Comparison of ENCODE assay signal across 16 mouse cellular contexts in genomic region chr17:71299879-71300278, GRCm38 (mm10). TPM values are rescaled to one million over a fixed set of nuclear protein-coding genes. Genes with fewer than 3 reads are reported as not detected.
A peak's percentile ranks its signal among the peaks of the same experiment; 100 is the strongest.
DNase-seq lines count a peak whose midpoint lies in the region; ATAC-seq lines count a peak whose summit lies in the region.
"Had no signal": no experiment of that assay in that cellular context is flagged by ENCODE, and none has a peak within 500 bp of the region (broad histone marks: within the 10 kb centered on the region; RNA-seq: fewer than 3 reads in every experiment).

No protein-coding gene starts in this region.

- DNase-seq in heart, adult 11 months = peak; percentile 97
- DNase-seq in 3134 (ENCODE audit: extremely low read depth, insufficient read length, low spot score) = peak; percentile 63
- DNase-seq in adrenal gland, postnatal 10 days = peak; percentile 29
- DNase-seq in cerebellum, postnatal 10 days = no peak
- DNase-seq in forebrain, embryonic 11.5 days (ENCODE audit: low spot score) = no peak
- no peak for DNase-seq in limb, embryonic 10.5 days (ENCODE audit: low spot score)
- DNase-seq: kidney, postnatal 25 days; thymus, postnatal 14 days had no signal

- no peaks in the 10 kb centered on the region for H3K27me3 ChIP-seq in heart, embryonic 11.5 days (ENCODE audit: control insufficient read depth, insufficient read depth, low read length)
- no peaks in the 10 kb centered on the region for H3K27me3 ChIP-seq in liver, embryonic 15.5 days
- H3K27me3 ChIP-seq in forebrain, embryonic 11.5 days (ENCODE audit: control insufficient read depth, insufficient read depth, low read length) = no peaks in the 10 kb centered on the region
- H3K27me3 ChIP-seq in limb, embryonic 10.5 days (ENCODE audit: low read depth, poor library complexity, severe bottlenecking) = no peaks in the 10 kb centered on the region
- H3K27me3 ChIP-seq: CH12.LX; embryonic facial prominence, embryonic 13.5 days; forebrain, embryonic 15.5 days; lung, embryonic 15.5 days had no signal

- H3K4me2 ChIP-seq in heart, embryonic 11.5 days = no peak overlapping the region
- H3K4me2 ChIP-seq in liver, embryonic 15.5 days = no peak overlapping the region
- no peak overlapping the region for H3K4me2 ChIP-seq in forebrain, embryonic 11.5 days (ENCODE audit: low read depth, low read length, severe bottlenecking)
- H3K4me2 ChIP-seq: embryonic facial prominence, embryonic 13.5 days; forebrain, embryonic 15.5 days; lung, embryonic 15.5 days had no signal

- no peak for ATAC-seq in heart, embryonic 11.5 days (replicated peaks; ENCODE audit: insufficient number of reproducible peaks, low FRiP score, low TSS enrichment)
- ATAC-seq in liver, embryonic 15.5 days (ENCODE audit: insufficient read depth) = peak; percentile 38; the same call in 1 of the 2 replicates
- no peak for ATAC-seq in forebrain, embryonic 11.5 days (replicated peaks; ENCODE audit: low FRiP score)
- ATAC-seq: forebrain, embryonic 15.5 days; inflammation-experienced regulatory T-cells, adult 6 months had no signal

- no peaks in the 10 kb centered on the region for H3K9me3 ChIP-seq in heart, embryonic 11.5 days (replicated peaks; ENCODE audit: control insufficient read depth, low read length)
- H3K9me3 ChIP-seq in liver, embryonic 15.5 days (replicated peaks) = no peaks in the 10 kb centered on the region
- no peaks in the 10 kb centered on the region for H3K9me3 ChIP-seq in forebrain, embryonic 11.5 days (ENCODE audit: control insufficient read depth, low read length)
- H3K9me3 ChIP-seq in limb, embryonic 10.5 days (replicated peaks) = no peaks in the 10 kb centered on the region
- H3K9me3 ChIP-seq: embryonic facial prominence, embryonic 13.5 days; forebrain, embryonic 15.5 days; lung, embryonic 15.5 days had no signal

- H3K9ac ChIP-seq in heart, embryonic 11.5 days (ENCODE audit: low read depth, low read length) = no peak overlapping the region
- H3K9ac ChIP-seq in liver, embryonic 15.5 days = no peak overlapping the region
- H3K9ac ChIP-seq in forebrain, embryonic 11.5 days (ENCODE audit: low read length) = no peak overlapping the region
- H3K9ac ChIP-seq: embryonic facial prominence, embryonic 13.5 days; forebrain, embryonic 15.5 days; lung, embryonic 15.5 days had no signal

- 0 out of 2 replicates have a peak, but pooled peaks cover 5% of the 10 kb centered on the region for H3K36me3 ChIP-seq in heart, embryonic 11.5 days (ENCODE audit: control insufficient read depth, insufficient read depth, low read length)
- H3K36me3 ChIP-seq in liver, embryonic 15.5 days (replicated peaks) = no peaks in the 10 kb centered on the region
- no peaks in the 10 kb centered on the region for H3K36me3 ChIP-seq in forebrain, embryonic 11.5 days (ENCODE audit: control insufficient read depth, insufficient read depth, low read length)
- peaks cover 58% of the 10 kb centered on the region for H3K36me3 ChIP-seq in limb, embryonic 10.5 days
- H3K36me3 ChIP-seq: embryonic facial prominence, embryonic 13.5 days; forebrain, embryonic 15.5 days; lung, embryonic 15.5 days had no signal

- peaks cover 8% of the 10 kb centered on the region for H3K4me1 ChIP-seq in heart, embryonic 11.5 days (ENCODE audit: control insufficient read depth, insufficient read depth, low read length)
- peaks cover 32% of the 10 kb centered on the region for H3K4me1 ChIP-seq in liver, embryonic 15.5 days (replicated peaks)
- H3K4me1 ChIP-seq in forebrain, embryonic 11.5 days (replicated peaks; ENCODE audit: control insufficient read depth, insufficient read depth, low read length) = no peaks in the 10 kb centered on the region
- H3K4me1 ChIP-seq in limb, embryonic 10.5 days = no peaks in the 10 kb centered on the region
- H3K4me1 ChIP-seq: forebrain, embryonic 15.5 days; lung, embryonic 15.5 days had no signal

- no peak overlapping the region for H3K4me3 ChIP-seq in heart, embryonic 11.5 days (ENCODE audit: low read depth, low read length)
- no peak overlapping the region for H3K4me3 ChIP-seq in liver, embryonic 15.5 days (replicated peaks)
- H3K4me3 ChIP-seq in forebrain, embryonic 11.5 days (ENCODE audit: low read depth, low read length) = no peak overlapping the region
- H3K4me3 ChIP-seq in limb, embryonic 10.5 days = no peak overlapping the region
- H3K4me3 ChIP-seq: embryonic facial prominence, embryonic 13.5 days; forebrain, embryonic 15.5 days; left cerebral cortex, adult 2 months; lung, embryonic 15.5 days had no signal

- H3K27ac ChIP-seq in heart, embryonic 11.5 days (ENCODE audit: low read depth, low read length) = no peak overlapping the region
- peak overlapping the region; percentile 54 for H3K27ac ChIP-seq in liver, embryonic 15.5 days (replicated peaks)
- H3K27ac ChIP-seq in forebrain, embryonic 11.5 days (ENCODE audit: low read depth, low read length) = no peak overlapping the region
- no peak overlapping the region for H3K27ac ChIP-seq in limb, embryonic 10.5 days
- H3K27ac ChIP-seq: embryonic facial prominence, embryonic 13.5 days; forebrain, embryonic 15.5 days; left cerebral cortex, adult 2 months; lung, embryonic 15.5 days had no signal

- WGBS in heart, embryonic 11.5 days (ENCODE audit: insufficient replicate concordance) = 67% methylated on average over 4 of the region's 4 CpGs
- WGBS in liver, embryonic 15.5 days (ENCODE audit: insufficient replicate concordance) = 56% methylated on average over 4 of the region's 4 CpGs
- WGBS in forebrain, embryonic 11.5 days = 96% methylated on average over 4 of the region's 4 CpGs
- WGBS in limb, embryonic 10.5 days = 92% methylated on average over 4 of the region's 4 CpGs

RNA-seq across cellular contexts. Expression of gene Emilin2, which starts 11.9 kb away (rescaled TPM):
- 59.1 and 81.1 TPM in 2 replicates for polyA plus RNA-seq in heart, embryonic 11.5 days (2014; fragmentation: Nextera tagmentation; extraction: Ambion mirVana)
- total RNA-seq in adrenal gland, postnatal 10 days (2021) = 10 to 100 TPM; 14.0 to 15.4 TPM
- polyA plus RNA-seq in liver, embryonic 15.5 days (2015; fragmentation: Nextera tagmentation; extraction: Ambion mirVana) = 23.9 and 29.7 TPM in 2 replicates
- 10.3 and 11.7 TPM in 2 replicates for polyA plus RNA-seq in forebrain, embryonic 11.5 days (2014; fragmentation: Nextera tagmentation; extraction: Ambion mirVana)
- polyA plus RNA-seq in limb, embryonic 10.5 days (2016; fragmentation: Nextera tagmentation; extraction: Ambion mirVana) = 30.0 and 36.1 TPM in 2 replicates

Comparison
In these comparisons a context has a peak if more than half of its experiments do, and no peak if none do; other contexts are left out.
1. DNase-seq: peak in heart, adult 11 months (single experiment), 3134 (single experiment) and adrenal gland, postnatal 10 days (single experiment); none in cerebellum, postnatal 10 days (0 of 2), forebrain, embryonic 11.5 days (single experiment) and limb, embryonic 10.5 days (single experiment).